Mouse (Mus musculus) urinary bladder, adult 2 months (tissue): ENCODE results near the gene Atp5e. TPM values are rescaled to one million over a fixed set of nuclear protein-coding genes. Genes with fewer than 3 reads are reported as not detected.

ENCODE experiments used
- DNase-seq: peaks from one replicate; pipeline ENCODE4 v3.0.0; 2022; ENCODE audit warnings: low spot score
- polyA plus RNA-seq: library from polyadenylated mRNA; depleted of rRNA; stranded (reverse); fragments of >200 nt; gene quantifications from 2 replicates; pipeline ENCODE4 v1.2.3, GENCODE M21; 2012

Gene Atp5e
- polyA plus RNA-seq, 1 experiment: 620 TPM

DNA sequence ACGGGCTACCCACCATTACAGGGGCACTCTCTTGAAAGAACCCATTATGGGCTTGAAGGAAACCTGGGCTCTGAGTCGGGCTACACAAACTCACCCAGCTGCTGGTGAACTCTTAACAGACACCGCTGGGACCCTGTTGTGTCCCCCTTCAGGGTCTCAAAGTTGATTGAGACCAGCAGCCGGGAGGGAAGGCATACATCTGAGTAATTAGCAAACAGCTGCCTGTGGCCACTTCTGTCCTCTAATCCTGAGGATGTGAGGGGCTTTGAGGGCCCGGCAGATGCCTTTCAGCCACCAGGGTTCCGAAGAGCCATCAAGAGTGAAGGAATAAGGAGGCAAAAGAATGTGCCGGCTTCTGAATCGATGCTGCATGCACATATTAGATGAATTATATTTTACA lies 17.0 kb downstream of the Atp5e start:
- DNase-seq: no peak

DNA sequence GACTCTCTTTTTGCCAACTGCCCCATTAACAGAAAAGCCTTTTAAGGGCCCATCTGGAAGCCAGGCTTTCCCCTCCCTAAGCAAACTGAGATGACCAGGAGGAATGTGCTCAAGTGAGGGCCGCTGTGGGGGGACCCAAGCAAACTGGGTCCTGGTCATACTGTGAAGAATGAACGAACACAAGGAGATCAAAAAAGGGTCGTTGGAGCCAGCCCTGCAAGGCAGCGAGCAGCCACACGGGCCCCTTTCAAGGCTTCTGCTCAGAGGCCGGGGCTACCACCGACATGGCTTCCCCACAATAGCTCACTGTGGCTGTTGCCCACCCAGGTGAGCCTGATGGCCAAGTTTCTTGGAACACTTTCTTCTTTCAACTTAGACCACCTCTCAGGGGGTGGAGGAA lies 17.4 kb downstream of the Atp5e start:
- DNase-seq: no peak

- no peak for DNase-seq
These were observed 18.9 kb downstream of the Atp5e start for GRCm38 (mm10) chr2:174445018-174445417.

- no peak for DNase-seq
These were observed 19.5 kb downstream of the Atp5e start for GRCm38 (mm10) chr2:174444359-174444758.

- no peak for DNase-seq
These were observed 20.9 kb downstream of the Atp5e start for GRCm38 (mm10) chr2:174443046-174443445.

- no peak for DNase-seq
These were observed 21.4 kb downstream of the Atp5e start for GRCm38 (mm10) chr2:174442460-174442859.

DNA sequence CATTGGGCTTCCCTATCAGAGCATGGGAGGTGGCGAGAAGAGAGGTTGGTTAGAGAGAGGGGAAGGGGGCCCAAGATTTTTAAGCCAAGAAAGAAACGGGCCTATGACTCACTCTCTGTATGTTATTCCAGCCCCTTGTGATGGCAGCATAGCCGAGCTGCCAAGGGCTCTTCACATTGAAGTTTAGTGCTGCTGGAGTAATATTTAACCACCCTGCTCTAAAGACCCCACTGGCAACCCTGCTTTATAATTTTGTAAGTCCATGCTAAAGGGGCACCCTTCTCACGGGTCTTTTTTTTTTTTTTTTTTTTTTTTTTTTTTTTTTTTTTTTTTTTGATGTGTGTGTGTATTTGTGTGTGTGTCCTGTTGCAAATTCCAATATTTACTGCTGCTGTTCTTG lies 22.0 kb downstream of the Atp5e start:
- no peak for DNase-seq

DNA sequence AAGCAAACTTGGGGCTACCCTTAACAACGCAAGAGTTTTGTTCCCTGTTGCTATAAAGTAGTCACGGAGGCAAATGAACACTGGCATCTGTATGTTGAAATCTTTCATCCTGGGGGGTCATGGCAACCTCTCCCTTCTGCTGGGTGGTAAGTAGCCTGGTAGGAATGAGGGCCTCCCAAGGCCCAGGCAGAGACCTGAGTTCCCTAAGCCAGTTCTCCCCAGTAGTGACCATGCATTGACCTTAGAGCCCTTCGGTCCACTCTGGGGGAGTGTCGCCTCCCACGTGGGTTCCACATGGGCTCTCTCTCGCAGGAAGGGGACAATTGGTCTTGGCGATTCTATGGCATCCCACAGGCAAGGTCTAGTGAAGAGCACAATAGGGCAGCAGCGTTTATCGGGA lies 23.9 kb downstream of the Atp5e start:
- no peak for DNase-seq

- DNase-seq: no peak
These were observed 24.5 kb downstream of the Atp5e start for GRCm38 (mm10) chr2:174439450-174439838.

GRCm38 (mm10) chr2:174438737-174439449 lies 25.0 kb downstream of the Atp5e start, which contains the start of gene Ctsz:
TSS of gene Ctsz (minus strand) at chr2:174439039.
- peak; percentile 47 for DNase-seq

- no peak for DNase-seq
These were observed 25.7 kb downstream of the Atp5e start for GRCm38 (mm10) chr2:174438181-174438580.

DNA sequence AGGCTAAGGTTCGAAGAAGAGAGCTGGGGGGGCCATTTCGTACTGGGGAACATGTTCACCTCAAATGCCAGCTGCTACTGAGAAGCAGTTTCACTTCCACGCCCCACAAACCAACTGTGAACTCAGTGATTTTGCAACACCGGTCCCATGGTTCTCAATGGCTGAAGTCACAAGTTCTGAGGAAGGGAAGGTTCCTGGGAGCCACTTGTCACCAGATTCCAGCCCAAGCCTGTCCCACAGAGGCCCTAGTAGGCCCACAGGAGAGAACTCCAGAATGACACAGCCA lies 26.3 kb downstream of the Atp5e start:
- no peak for DNase-seq

GRCm38 (mm10) chr2:174436916-174437696 lies 26.8 kb downstream of the Atp5e start:
- DNase-seq: no peak

DNA sequence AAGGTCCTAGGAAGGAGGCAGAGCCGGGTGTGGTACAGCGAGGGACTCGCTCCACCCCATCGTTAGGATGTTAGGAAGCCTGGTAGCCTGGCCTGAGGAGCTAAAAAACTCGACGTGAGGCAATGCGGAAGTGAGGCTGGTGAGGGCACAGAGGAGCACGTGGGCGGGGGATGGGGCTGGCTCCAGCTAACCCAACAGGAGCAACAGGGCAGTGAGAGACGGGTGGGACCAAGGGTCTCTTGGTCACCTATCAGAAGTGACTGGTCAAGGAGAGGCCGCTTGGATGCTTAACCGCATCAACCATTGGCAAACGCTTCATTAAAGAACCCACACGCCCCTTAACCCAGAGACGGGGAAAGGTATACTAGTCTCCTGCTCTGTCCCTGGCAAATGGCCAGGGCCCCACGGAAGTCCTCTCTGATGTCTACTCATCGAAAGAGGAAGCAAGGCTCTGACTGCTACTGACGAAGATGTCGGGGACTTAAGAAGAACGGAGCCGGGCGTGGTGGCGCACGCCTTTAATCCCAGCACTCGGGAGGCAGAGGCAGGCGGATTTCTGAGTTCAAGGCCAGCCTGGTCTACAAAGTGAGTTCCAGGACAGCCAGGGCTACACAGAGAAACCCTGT lies 27.7 kb downstream of the Atp5e start:
- DNase-seq: no peak

- no peak for DNase-seq
These were observed 29.0 kb downstream of the Atp5e start for GRCm38 (mm10) chr2:174434943-174435342.

DNA sequence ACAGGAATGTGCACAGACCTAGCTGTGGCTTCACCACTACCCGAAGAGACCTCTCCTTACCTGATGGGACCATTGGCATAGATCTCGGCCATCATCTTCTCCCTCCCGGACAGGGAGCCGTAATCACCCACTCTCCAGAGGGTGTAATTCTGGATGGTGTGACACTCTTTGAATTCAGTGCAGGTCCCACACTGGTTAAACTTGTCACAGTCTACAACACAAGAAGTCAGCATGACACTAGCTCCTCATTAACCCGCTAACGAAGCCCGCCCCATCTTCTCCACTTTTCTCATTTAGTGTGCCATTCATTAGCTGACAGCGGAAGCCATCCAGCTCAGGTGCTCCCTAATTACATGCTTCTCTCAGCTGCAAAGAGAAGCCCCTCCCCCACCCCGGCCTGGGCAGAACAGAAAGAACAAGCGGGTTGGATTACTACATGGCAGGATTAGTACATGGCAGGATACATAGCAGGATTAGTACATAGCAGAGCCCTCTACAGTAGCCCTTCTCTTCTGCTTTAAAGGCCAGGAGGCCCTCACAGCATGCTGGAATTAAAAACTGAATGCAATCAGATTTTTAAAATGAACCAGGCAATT lies 34.8 kb downstream of the Atp5e start:
- no peak for DNase-seq

DNA sequence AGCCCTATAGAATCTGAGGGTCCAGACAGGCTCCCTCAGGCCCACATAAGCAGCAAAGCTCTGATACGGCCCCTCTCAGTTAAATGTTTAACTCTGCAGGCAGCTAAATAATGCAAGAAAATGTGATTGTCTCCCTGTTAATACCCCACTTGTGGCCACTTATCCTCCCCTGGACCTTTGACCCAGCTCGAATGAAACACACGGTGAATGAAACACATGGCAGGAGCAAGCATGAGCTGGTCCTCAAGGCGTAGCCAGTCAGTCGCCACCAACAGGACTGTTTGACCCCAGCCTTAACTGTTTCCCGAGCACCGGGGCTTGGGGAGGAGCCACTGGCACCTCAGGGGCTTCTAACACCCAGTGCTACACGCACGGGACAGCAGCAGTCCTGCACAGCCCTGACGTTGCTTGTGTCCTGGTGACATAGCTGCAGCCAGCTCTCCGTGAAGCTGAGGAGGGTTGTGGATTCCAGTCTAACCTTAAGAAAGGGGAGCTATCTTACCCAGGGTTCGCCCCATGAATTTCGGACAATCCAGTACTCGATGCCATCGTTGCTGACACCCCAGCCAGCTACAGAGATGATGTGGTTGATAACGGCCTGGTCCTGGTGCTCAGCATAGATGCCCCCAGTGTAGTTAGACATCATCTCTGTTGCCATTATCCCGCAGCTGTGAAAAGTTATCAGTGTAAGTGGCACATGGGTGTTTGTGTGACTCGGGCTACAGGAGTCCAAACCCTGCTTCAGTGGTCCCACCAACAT lies 35.6 kb downstream of the Atp5e start:
- DNase-seq: no peak

DNA sequence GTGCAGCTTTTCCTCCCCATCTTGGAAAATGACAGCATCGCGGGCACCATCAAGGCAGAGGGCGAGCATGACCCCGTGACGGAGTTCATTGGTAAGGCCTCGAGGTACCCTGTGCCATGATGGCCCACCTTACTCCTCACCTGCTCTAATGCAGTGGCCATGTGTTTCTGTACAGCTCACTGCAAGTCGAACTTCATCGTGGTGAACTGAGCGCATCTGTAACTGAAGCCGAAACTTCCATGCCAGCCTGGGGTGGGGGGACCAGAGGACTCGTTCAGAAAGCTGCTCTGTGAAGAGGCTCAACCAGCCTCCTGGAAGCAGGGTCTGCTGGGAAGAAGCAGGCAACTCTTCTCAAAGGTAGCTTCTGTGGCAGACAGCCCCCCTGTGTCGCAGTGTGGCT lies 37.0 kb downstream of the Atp5e start:
- DNase-seq: no peak

- no peak for DNase-seq
These were observed 39.4 kb downstream of the Atp5e start for GRCm38 (mm10) chr2:174424301-174425085.

- no peak for DNase-seq
These were observed 42.8 kb downstream of the Atp5e start for GRCm38 (mm10) chr2:174421107-174421506.

DNA sequence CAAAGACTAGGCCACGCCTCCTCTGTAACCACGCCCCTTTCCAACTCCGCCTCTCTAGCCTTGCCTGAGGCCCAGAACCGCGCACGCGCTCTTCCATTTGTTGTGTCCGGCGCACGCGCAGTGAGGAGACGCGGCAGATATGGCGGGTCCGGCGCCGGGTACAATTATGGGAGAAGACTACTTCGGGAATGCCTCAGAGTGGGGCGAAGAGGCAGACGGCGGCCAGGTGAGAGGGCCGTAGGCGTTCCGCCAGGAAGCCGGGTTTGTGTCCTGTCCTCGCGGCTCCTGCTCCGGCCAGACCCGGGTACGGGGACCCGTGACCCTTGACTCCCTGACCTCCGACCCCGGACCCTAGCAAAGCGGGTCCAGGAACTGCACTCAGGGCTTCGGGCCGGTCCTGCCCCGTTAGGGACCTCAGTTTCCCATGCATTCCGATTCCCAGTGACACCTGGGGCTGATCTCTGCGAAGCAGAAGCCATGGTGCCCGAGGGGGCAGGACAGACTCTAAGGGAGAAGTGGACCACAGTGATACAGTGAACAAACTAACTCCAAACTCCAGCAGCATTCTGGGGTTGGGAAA lies 48.1 kb downstream of the Atp5e start, which contains the start of gene Nelfcd:
Nelfcd (plus strand) TSS at position 74 of the 580 bp plus-strand sequence.
- DNase-seq: peak; percentile 90
